Mouse (Mus musculus): ENCODE results near the gene Khsrp. TPM values are rescaled to one million over a fixed set of nuclear protein-coding genes. Genes with fewer than 3 reads are reported as not detected.

Gene Khsrp
- polyA plus RNA-seq, 1 experiment = 49.7 TPM

GRCm38 (mm10) chr17:57063031-57063430, 31.7 kb upstream of the Khsrp start:
- no peaks in the 10 kb centered on the region for H3K27me3 ChIP-seq (replicated peaks; ENCODE audit: control insufficient read depth, insufficient read depth, low read length)
- WGBS = 13% methylated on average over 8 of the region's 8 CpGs
- peaks cover 4% of the 10 kb centered on the region; the same call in 1 of the 2 replicates for H3K36me3 ChIP-seq (ENCODE audit: control insufficient read depth, insufficient read depth, low read length)
- H3K4me3 ChIP-seq (ENCODE audit: insufficient read depth, low read depth, low read length) = peak overlapping the region; percentile 90
- TF ChIP-seq CTCF (conservative IDR thresholded peaks at IDR 0.05; ENCODE audit: insufficient read depth, insufficient read length, low read depth, low read length) = no peak
- no peak for TF ChIP-seq POLR2A (IDR thresholded peaks at IDR 0.05; ENCODE audit: low read depth, low read length)
- peaks cover 6% of the 10 kb centered on the region; the same call in 1 of the 2 replicates for H3K4me1 ChIP-seq (ENCODE audit: control insufficient read depth, insufficient read depth, low read length)
- peak; percentile 35 for DNase-seq
- H3K27ac ChIP-seq (ENCODE audit: insufficient read depth, low read depth, low read length) = peak overlapping the region; percentile 33; the same call in 1 of the 2 replicates

DNA sequence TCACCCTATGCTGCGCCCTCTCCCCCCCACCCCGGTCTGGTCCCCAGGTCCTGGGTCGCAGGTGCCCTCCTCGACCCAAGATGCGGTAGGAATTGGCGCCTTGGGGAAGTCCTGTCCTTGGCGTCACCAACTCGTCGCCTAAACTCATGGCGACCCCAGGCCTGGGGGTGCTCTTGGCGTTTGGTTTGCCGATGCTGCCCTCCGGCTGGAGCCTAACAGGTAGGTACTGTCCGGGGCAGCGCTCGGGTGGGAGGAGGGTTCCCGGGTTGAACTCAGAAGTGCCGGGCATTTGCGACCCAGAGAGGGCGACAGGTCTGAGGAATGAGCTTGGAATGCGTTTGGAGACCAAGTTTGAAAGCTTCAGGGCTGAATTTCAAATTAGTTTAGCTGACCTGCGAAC, 31.2 kb upstream of the Khsrp start:
- TF ChIP-seq POLR2A (IDR thresholded peaks at IDR 0.05; ENCODE audit: low read depth, low read length) (no peak), CTCF (conservative IDR thresholded peaks at IDR 0.05; ENCODE audit: insufficient read depth, insufficient read length, low read depth, low read length) (no peak)

GRCm38 (mm10) chr17:57062011-57062521, 30.7 kb upstream of the Khsrp start:
- no peaks in the 10 kb centered on the region for H3K27me3 ChIP-seq (replicated peaks; ENCODE audit: control insufficient read depth, insufficient read depth, low read length)
- TF ChIP-seq CTCF (conservative IDR thresholded peaks at IDR 0.05; ENCODE audit: insufficient read depth, insufficient read length, low read depth, low read length) (no peak), POLR2A (IDR thresholded peaks at IDR 0.05; ENCODE audit: low read depth, low read length) (no peak)
- peak overlapping the region; percentile 90 for H3K4me3 ChIP-seq (ENCODE audit: insufficient read depth, low read depth, low read length)
- H3K27ac ChIP-seq (ENCODE audit: insufficient read depth, low read depth, low read length) = peak overlapping the region; percentile 100
- peak; percentile 93 for DNase-seq
- H3K36me3 ChIP-seq (ENCODE audit: control insufficient read depth, insufficient read depth, low read length) = peaks cover 4% of the 10 kb centered on the region; the same call in 1 of the 2 replicates
- 1% methylated on average over 39 of the region's 39 CpGs for WGBS
- H3K4me1 ChIP-seq (ENCODE audit: control insufficient read depth, insufficient read depth, low read length) = peaks cover 6% of the 10 kb centered on the region; the same call in 1 of the 2 replicates

More for the DNA sequence above, 31.2 kb upstream of the Khsrp start:
- Histone ChIP-seq H3K4me1 (ENCODE audit: control insufficient read depth, insufficient read depth, low read length) (peaks cover 6% of the 10 kb centered on the region; the same call in 1 of the 2 replicates), H3K36me3 (ENCODE audit: control insufficient read depth, insufficient read depth, low read length) (peaks cover 4% of the 10 kb centered on the region; the same call in 1 of the 2 replicates), H3K4me3 (ENCODE audit: insufficient read depth, low read depth, low read length) (peak overlapping the region; percentile 90), H3K27me3 (replicated peaks; ENCODE audit: control insufficient read depth, insufficient read depth, low read length) (no peaks in the 10 kb centered on the region), H3K27ac (ENCODE audit: insufficient read depth, low read depth, low read length) (peak overlapping the region; percentile 100)
- 3% methylated on average over 22 of the region's 22 CpGs for WGBS
- DNase-seq = peak; percentile 43

DNA sequence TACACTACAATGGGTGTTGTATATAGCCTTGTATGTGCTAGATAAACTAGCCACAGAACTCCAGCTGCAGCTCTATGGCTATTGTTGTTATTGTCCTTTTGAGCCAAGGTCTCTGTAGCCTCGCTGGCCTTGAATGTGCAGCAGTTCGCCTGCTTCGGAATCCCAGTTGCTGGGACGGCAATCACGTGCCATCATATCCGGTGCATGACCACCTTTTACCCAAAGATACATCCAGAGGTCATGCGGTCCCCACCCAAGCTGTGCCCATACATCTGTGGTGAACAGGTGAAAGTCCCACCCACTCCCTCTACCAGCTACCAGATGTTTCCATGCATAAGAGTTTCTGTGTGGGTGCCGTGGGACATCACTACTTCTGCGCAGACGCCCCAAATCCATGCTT, 29.7 kb upstream of the Khsrp start:
- 35% methylated on average over 10 of the region's 10 CpGs for WGBS

DNA sequence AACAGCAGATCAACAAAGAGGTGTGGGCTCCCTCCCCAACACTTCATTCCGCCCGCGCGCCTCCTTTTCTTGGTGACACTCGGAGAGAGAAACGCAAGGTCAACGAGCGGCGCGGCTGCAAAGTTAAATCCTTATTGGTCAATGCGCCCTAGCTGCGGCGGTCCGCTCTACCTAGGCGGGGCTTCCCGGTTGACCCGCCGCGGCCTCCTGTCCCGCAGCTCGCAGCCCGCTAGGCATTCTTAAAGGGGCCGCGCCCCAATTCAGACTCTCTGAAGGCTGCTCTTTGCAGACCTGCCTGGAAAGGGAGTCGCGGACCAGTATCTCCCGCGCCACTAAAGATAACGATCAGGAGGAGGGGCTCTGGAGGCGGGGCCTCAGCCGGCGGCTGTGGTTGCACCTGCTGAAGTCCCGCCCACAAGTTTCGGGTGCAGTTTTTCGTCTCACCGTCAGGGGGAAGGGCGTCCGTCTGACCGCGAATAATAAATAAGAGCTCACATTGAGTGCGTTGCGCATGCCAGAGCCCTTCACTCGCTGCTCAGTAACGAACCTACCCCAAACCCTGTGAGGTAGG, 29.0 kb upstream of the Khsrp start:
- H3K36me3 ChIP-seq (ENCODE audit: control insufficient read depth, insufficient read depth, low read length) = peaks cover 2% of the 10 kb centered on the region; the same call in 1 of the 2 replicates
- peaks cover 6% of the 10 kb centered on the region; the same call in 1 of the 2 replicates for H3K4me1 ChIP-seq (ENCODE audit: control insufficient read depth, insufficient read depth, low read length)
- H3K27me3 ChIP-seq (replicated peaks; ENCODE audit: control insufficient read depth, insufficient read depth, low read length) = no peaks in the 10 kb centered on the region
- H3K27ac ChIP-seq (ENCODE audit: insufficient read depth, low read depth, low read length) = peak overlapping the region; percentile 93
- TF ChIP-seq CTCF (conservative IDR thresholded peaks at IDR 0.05; ENCODE audit: insufficient read depth, insufficient read length, low read depth, low read length) (peak; percentile 75), POLR2A (IDR thresholded peaks at IDR 0.05; ENCODE audit: low read depth, low read length) (peak; percentile 3)
- H3K4me3 ChIP-seq (ENCODE audit: insufficient read depth, low read depth, low read length) = peak overlapping the region; percentile 88
- peak; percentile 98 for DNase-seq
- WGBS = under 1% methylated on average over 44 of the region's 44 CpGs

More for the DNA sequence above, 29.7 kb upstream of the Khsrp start:
- H3K36me3 ChIP-seq (ENCODE audit: control insufficient read depth, insufficient read depth, low read length) = peaks cover 4% of the 10 kb centered on the region; the same call in 1 of the 2 replicates
- peaks cover 6% of the 10 kb centered on the region; the same call in 1 of the 2 replicates for H3K4me1 ChIP-seq (ENCODE audit: control insufficient read depth, insufficient read depth, low read length)
- no peak for TF ChIP-seq POLR2A (IDR thresholded peaks at IDR 0.05; ENCODE audit: low read depth, low read length)
- no peak for TF ChIP-seq CTCF (conservative IDR thresholded peaks at IDR 0.05; ENCODE audit: insufficient read depth, insufficient read length, low read depth, low read length)
- no peak overlapping the region for H3K4me3 ChIP-seq (ENCODE audit: insufficient read depth, low read depth, low read length)
- DNase-seq = peak; percentile 7
- H3K27ac ChIP-seq (ENCODE audit: insufficient read depth, low read depth, low read length) = no peak overlapping the region; the same call in 1 of the 2 replicates
- H3K27me3 ChIP-seq (replicated peaks; ENCODE audit: control insufficient read depth, insufficient read depth, low read length) = no peaks in the 10 kb centered on the region

- peak; percentile 75 for DNase-seq
- WGBS = under 1% methylated on average over 44 of the region's 45 CpGs
These were observed 28.2 kb upstream of the Khsrp start, which contains the start of gene Slc25a23 for GRCm38 (mm10) chr17:57059486-57059977. Gene Slc25a23 (minus strand): TSS chr17:57059863.

More at GRCm38 (mm10) chr17:57059486-57059977, 28.2 kb upstream of the Khsrp start, which contains the start of gene Slc25a23:
- TF ChIP-seq CTCF (conservative IDR thresholded peaks at IDR 0.05; ENCODE audit: insufficient read depth, insufficient read length, low read depth, low read length) (no peak), POLR2A (IDR thresholded peaks at IDR 0.05; ENCODE audit: low read depth, low read length) (no peak)
- peaks cover 6% of the 10 kb centered on the region; the same call in 1 of the 2 replicates for H3K4me1 ChIP-seq (ENCODE audit: control insufficient read depth, insufficient read depth, low read length)
- H3K27ac ChIP-seq (ENCODE audit: insufficient read depth, low read depth, low read length) = peak within 1 kb of the TSS; percentile 93
- H3K36me3 ChIP-seq (ENCODE audit: control insufficient read depth, insufficient read depth, low read length) = no peaks in the 10 kb centered on the region
- no peaks in the 10 kb centered on the region for H3K27me3 ChIP-seq (replicated peaks; ENCODE audit: control insufficient read depth, insufficient read depth, low read length)
- H3K4me3 ChIP-seq (ENCODE audit: insufficient read depth, low read depth, low read length) = peak within 1 kb of the TSS; percentile 88

Measured in kidney, adult 2 months (tissue).